Mouse (Mus musculus): ENCODE data around the gene Haao. TPM values are rescaled to one million over a fixed set of nuclear protein-coding genes. Genes with fewer than 3 reads are reported as not detected.

Gene Haao
- polyA plus RNA-seq, 1 experiment from 2014 or later = 1.2 TPM

DNA sequence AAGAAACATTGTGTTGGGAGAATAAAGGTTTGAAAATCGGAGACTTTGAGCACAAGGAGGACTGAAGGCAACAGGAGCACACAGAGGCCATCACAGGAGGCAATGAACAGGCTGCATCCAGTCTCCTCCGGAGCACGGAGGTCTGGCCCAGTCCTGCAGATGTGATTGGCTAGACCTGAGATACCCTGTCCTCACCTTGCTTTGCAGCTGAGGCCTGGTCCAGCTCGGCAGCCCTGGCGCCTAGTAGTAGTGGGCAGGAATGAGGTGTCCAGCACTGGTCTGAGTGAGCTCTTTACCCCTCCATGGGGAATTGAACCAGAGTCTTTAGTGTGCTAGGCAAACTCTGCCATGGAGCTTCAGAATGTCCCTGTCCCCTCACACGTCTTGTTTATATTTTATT lies 663 bp downstream of the Haao start:
- Histone ChIP-seq H3K4me3 (replicated peaks) (no peak overlapping the region), H3K27me3 (replicated peaks) (no peaks in the 10 kb centered on the region), H3K4me1 (replicated peaks) (peaks cover 12% of the 10 kb centered on the region), H3K4me2 (replicated peaks) (no peak overlapping the region), H3K27ac (no peak overlapping the region), H3K9me3 (no peaks in the 10 kb centered on the region), H3K36me3 (no peaks in the 10 kb centered on the region), H3K9ac (no peak overlapping the region)
- WGBS = 79% methylated on average over 6 of the region's 6 CpGs
- no peak for ATAC-seq

DNA sequence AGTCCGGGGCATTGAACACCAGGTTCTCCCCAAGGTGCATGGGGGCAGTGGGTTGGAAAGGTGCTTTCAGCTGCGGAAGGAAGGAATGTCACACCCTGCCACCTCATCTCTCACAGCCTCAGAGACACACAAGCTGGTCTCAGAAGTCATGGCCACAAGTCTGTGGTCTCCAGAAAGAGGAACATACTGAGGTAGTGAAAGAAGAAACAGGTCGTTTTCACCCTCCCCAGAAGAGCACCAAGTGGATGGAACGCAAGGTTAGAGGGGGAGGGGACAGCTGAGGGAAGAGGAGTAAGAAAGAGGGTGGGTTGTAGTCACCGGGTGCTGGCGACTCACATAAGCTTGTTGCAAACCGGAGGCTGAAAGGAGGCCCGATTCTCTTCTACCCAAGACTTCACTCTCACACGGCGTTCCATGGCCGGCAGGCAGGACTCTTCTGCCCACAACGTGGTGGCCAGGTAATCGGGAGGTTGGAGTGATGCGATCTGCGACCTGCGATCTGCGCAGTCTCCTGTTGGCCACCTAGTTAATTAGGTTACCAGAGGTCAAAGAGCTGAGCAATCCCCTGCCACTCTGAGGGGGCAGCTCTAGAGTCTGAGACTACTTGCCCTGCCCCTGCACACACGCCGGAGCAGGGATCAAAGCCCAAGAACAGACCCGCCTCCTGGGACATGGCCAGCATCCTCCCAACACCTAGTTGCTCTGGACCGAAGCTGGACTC lies 1.3 kb downstream of the Haao start:
- no peaks in the 10 kb centered on the region for H3K27me3 ChIP-seq (replicated peaks)
- no peak overlapping the region for H3K27ac ChIP-seq
- no peak for ATAC-seq
- H3K4me2 ChIP-seq (replicated peaks) = no peak overlapping the region
- H3K4me3 ChIP-seq (replicated peaks) = no peak overlapping the region
- H3K9ac ChIP-seq = no peak overlapping the region
- H3K9me3 ChIP-seq = no peaks in the 10 kb centered on the region
- H3K4me1 ChIP-seq (replicated peaks) = peaks cover 12% of the 10 kb centered on the region
- H3K36me3 ChIP-seq = no peaks in the 10 kb centered on the region
- 78% methylated on average over 21 of the region's 21 CpGs for WGBS

DNA sequence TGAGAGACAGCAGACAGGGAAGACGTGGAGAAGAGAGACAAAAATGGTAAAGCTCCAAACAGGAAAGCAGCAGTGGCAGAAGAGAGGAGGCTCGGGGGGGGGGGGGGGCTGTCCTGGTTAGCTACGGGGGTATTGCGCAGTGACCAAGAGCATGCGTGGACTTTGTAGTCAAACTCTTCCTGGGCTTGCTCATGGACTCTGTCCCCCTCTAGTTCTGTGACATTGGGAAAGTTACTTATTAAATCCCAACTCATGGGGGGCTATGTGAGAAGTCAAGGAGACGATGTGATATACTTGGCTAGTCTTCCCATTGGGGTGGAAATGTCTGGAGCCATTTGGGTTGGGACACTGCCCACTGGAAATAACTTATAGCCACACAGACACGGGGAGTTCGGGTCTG lies 2.2 kb downstream of the Haao start:
- H3K27me3 ChIP-seq (replicated peaks) = no peaks in the 10 kb centered on the region
- WGBS = 60% methylated on average over 8 of the region's 8 CpGs
- ATAC-seq = no peak
- no peak overlapping the region for H3K27ac ChIP-seq
- H3K9me3 ChIP-seq = no peaks in the 10 kb centered on the region
- no peaks in the 10 kb centered on the region for H3K36me3 ChIP-seq
- no peak overlapping the region for H3K4me2 ChIP-seq (replicated peaks)
- H3K9ac ChIP-seq = no peak overlapping the region
- H3K4me1 ChIP-seq (replicated peaks) = peaks cover 12% of the 10 kb centered on the region
- H3K4me3 ChIP-seq (replicated peaks) = no peak overlapping the region

DNA sequence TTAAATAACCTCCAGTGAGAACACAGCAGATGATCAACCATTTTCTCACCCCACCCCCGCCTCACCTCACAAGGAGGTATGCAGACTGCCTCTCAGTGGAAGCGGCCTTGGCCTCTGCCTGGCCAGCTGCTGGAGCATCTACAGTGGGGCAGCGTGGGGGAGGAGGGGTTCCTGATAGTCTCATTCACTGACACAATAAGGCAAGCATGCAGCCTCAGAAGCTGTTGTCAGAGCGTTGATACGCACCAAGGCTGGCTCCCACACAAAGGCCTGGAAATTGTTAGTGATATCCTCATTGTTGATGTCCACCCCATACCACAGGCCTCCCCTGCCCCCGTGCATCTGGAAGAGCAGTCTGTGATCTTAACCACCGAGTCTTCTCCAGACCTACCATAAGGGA lies 4.0 kb downstream of the Haao start:
- WGBS = 56% methylated on average over 7 of the region's 7 CpGs
- Histone ChIP-seq H3K36me3 (no peaks in the 10 kb centered on the region), H3K9ac (no peak overlapping the region), H3K27ac (no peak overlapping the region), H3K9me3 (no peaks in the 10 kb centered on the region), H3K4me3 (replicated peaks) (no peak overlapping the region), H3K4me2 (replicated peaks) (no peak overlapping the region), H3K27me3 (replicated peaks) (no peaks in the 10 kb centered on the region), H3K4me1 (replicated peaks) (peaks cover 9% of the 10 kb centered on the region)
- no peak for ATAC-seq

DNA sequence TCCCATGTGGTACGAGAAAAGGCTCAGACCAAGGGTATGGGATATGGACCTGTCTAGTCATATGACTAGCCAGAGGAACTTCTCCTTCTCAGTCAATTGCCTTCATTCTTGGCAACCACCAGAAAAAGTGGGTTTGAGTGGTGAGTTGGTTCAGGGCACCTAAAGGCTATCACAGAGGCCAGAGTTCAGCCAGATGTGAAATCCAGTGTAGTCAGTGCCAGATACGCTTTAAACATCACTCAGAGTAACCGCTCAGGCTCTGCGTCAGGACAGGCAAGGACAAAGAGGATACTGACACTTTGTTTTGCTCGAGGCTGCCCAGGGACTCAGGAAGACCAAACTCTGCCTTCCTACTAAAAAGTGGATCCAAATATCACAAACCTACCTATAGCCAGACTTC lies 6.8 kb downstream of the Haao start:
- no peak overlapping the region for H3K27ac ChIP-seq
- H3K4me3 ChIP-seq (replicated peaks) = no peak overlapping the region
- H3K9ac ChIP-seq = no peak overlapping the region
- WGBS = 83% methylated on average over 5 of the region's 5 CpGs
- H3K9me3 ChIP-seq = no peaks in the 10 kb centered on the region
- no peaks in the 10 kb centered on the region; the same call in 1 of the 2 replicates for H3K4me1 ChIP-seq (replicated peaks)
- H3K4me2 ChIP-seq (replicated peaks) = no peak overlapping the region
- no peaks in the 10 kb centered on the region for H3K27me3 ChIP-seq (replicated peaks)
- no peaks in the 10 kb centered on the region for H3K36me3 ChIP-seq
- ATAC-seq = no peak

DNA sequence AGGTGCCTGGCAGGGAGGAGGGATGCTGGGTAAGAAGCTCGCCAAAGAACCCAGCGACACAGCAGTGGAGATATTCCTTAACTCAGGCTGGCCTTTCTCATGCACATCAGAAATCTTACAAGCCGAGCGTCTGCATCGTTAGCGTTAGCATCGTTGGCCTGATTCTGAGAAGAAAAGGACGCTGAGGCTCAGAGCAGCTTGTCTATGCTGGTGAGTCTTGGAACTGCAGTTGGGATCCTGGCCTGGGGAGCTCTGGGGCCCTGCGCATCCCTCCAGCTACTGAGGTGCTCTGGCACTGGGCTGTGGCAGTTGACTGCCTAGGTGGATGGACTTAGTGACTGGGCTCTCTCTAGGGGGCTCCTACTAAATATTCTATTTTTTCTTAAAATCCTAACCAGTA lies 8.6 kb downstream of the Haao start:
- H3K27ac ChIP-seq = no peak overlapping the region
- H3K4me3 ChIP-seq (replicated peaks) = no peak overlapping the region
- ATAC-seq = no peak
- H3K4me1 ChIP-seq (replicated peaks) = no peaks in the 10 kb centered on the region; the same call in 1 of the 2 replicates
- H3K9ac ChIP-seq = no peak overlapping the region
- no peaks in the 10 kb centered on the region for H3K27me3 ChIP-seq (replicated peaks)
- WGBS = 61% methylated on average over 9 of the region's 9 CpGs
- no peaks in the 10 kb centered on the region for H3K9me3 ChIP-seq
- no peaks in the 10 kb centered on the region for H3K36me3 ChIP-seq
- no peak overlapping the region for H3K4me2 ChIP-seq (replicated peaks)

DNA sequence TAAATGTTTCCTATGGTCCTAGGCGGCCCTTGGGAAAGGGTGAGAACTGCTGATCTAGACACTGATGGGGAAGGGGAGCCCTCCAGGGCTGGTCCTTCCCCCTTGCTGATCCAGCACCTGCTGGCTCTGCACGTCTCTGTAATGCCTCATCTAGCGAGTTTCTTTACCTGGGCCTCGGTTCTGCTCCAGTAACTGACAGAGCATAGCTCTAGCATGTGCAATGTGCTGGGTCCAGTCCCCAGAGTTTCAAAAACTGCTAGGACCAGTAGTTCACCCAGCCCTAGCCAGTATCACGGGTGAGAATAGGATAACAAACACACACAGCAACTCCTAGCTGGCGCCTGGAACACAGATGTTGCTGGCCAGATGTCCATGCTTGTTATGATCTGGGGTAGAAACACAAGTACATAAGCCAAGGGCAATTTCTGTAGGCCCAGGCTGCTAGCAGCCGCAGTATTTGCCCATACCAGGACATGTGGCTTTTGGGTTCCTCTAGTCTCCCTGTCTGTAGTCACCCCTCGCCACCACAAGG lies 10.0 kb downstream of the Haao start:
- Histone ChIP-seq H3K27ac (no peak overlapping the region), H3K4me2 (replicated peaks) (no peak overlapping the region), H3K27me3 (replicated peaks) (no peaks in the 10 kb centered on the region), H3K36me3 (no peaks in the 10 kb centered on the region), H3K9me3 (no peaks in the 10 kb centered on the region), H3K4me1 (replicated peaks) (no peaks in the 10 kb centered on the region), H3K4me3 (replicated peaks) (no peak overlapping the region), H3K9ac (no peak overlapping the region)
- 70% methylated on average over 8 of the region's 8 CpGs for WGBS
- no peak for ATAC-seq

DNA sequence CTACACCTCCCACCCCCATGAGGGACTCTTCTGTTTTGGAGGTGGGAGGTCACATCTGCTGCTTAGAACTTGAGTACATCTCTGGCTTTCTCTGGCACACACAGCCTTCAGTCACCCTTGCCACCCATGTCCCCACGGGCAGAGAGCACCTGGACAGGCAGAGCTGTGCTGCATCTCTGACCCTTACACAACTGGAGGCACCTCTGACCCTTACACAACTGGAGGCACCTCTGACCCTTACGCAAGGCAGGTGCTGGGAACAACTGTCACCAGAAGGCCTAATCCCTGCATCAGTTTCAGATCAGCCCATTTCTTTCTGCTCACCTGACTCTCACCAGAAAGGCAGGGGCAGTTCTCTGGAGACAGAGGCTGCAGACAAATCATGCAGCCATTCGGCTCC lies 11.7 kb downstream of the Haao start:
- Histone ChIP-seq H3K9me3 (no peaks in the 10 kb centered on the region), H3K4me1 (replicated peaks) (no peaks in the 10 kb centered on the region), H3K4me3 (replicated peaks) (no peak overlapping the region), H3K9ac (no peak overlapping the region), H3K4me2 (replicated peaks) (no peak overlapping the region), H3K27me3 (replicated peaks) (no peaks in the 10 kb centered on the region), H3K27ac (no peak overlapping the region), H3K36me3 (no peaks in the 10 kb centered on the region)
- no peak for ATAC-seq
- WGBS = 70% methylated on average over 3 of the region's 3 CpGs

DNA sequence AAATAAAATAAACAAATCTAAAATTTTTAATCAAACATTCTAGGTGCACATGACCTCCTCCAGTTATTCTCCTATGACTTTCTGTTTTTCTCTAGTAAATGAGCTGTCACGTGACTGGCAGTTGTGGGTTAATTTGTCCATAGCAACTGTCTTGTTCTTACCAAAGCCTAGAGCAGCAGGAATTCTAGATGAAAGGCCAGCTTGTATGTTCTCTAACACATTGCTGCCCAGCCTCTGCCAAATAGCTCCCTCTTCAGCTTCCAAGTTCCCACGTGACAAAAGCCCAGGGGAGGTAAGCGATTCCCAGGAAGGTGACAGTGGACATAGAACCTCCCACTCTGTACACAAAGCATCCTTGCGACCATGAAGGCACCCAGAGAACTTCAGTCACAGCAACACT lies 13.6 kb downstream of the Haao start:
- 58% methylated on average over 4 of the region's 4 CpGs for WGBS
- Histone ChIP-seq H3K4me2 (replicated peaks) (no peak overlapping the region), H3K9ac (no peak overlapping the region), H3K27ac (no peak overlapping the region), H3K9me3 (no peaks in the 10 kb centered on the region), H3K36me3 (no peaks in the 10 kb centered on the region), H3K4me3 (replicated peaks) (no peak overlapping the region), H3K4me1 (replicated peaks) (no peaks in the 10 kb centered on the region), H3K27me3 (replicated peaks) (no peaks in the 10 kb centered on the region)
- no peak for ATAC-seq

DNA sequence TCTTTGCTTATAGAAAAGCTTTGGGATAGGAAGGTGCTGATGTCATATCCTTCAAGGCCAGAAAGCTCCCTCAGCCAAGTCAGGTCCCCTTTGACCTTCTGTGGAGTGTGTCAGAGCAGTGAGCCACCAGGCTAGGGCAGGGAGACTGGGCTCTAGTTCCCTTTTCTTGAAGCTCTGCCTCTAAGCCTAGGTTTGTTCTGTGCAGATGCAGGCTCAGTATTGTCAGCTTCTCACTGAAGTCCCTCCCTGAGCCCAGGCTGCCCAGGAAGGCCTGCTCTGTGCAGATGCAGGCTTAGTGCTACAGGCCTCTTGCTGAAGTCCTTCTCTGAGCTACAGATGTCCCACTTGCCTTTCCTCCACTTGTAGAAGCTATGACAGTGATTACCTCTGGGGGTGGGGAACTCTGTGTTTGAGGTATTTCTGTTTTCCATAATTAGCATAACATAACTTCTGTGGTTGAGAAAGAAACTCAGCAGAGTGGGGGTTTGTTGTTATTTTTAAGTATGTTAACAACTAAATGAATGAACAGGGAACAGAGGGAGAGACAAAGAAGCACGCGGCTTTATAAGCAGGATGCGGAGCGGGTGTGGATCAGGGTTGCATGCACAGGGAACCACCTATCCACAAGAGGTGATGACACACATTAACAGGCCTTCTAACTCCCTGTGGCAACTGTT lies 17.0 kb downstream of the Haao start:
- WGBS = 90% methylated on average over 4 of the region's 4 CpGs
- H3K27me3 ChIP-seq (replicated peaks) = no peaks in the 10 kb centered on the region
- H3K9ac ChIP-seq = no peak overlapping the region
- H3K9me3 ChIP-seq = no peaks in the 10 kb centered on the region
- no peaks in the 10 kb centered on the region for H3K4me1 ChIP-seq (replicated peaks)
- H3K4me2 ChIP-seq (replicated peaks) = no peak overlapping the region
- H3K4me3 ChIP-seq (replicated peaks) = no peak overlapping the region
- H3K36me3 ChIP-seq = no peaks in the 10 kb centered on the region
- ATAC-seq = no peak
- H3K27ac ChIP-seq = no peak overlapping the region

DNA sequence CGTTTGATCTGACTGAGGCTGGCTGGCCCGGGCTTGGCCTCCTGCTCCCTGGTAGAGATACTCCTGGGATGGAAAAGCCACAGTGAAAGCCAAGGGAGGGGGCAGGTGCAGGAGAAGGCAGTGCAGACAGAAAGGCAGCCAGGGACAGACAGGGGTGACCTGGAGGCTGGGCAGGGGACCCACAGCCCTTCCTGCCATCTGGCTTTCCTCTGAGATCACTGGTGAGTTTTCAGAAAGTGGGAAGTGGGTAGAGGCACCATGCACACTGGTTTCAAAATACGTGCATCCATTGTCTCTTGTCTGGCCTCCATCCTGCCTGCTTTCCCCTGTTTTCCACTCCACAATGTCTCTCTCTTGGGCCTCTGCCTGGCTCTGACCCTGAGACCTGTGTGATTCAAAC lies 18.4 kb downstream of the Haao start:
- no peak for ATAC-seq
- Histone ChIP-seq H3K4me2 (replicated peaks) (no peak overlapping the region), H3K9ac (no peak overlapping the region), H3K27me3 (replicated peaks) (no peaks in the 10 kb centered on the region), H3K4me3 (replicated peaks) (no peak overlapping the region), H3K27ac (no peak overlapping the region), H3K9me3 (no peaks in the 10 kb centered on the region), H3K4me1 (replicated peaks) (no peaks in the 10 kb centered on the region), H3K36me3 (no peaks in the 10 kb centered on the region)
- WGBS = 61% methylated on average over 3 of the region's 3 CpGs

DNA sequence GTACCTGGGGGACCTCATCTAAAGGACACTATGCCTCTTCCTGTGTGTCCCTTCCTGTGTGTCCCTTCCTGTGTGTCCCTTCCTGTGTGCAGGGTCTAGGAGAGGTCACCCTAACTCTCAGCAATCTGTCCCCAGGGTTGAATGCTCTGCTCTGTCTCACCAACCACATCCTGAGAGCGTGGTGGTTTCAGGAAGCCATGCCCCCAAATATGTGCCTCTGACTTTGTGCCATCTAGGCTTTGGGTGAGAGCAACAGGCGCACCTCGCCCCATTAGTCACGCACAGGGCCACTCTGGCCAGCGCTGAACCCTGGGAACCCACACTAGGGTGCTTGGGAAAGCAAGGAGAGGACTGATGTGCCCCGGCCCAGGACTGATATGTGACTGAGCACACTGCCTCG lies 23.9 kb downstream of the Haao start:
- no peak overlapping the region for H3K9ac ChIP-seq
- 86% methylated on average over 7 of the region's 7 CpGs for WGBS
- H3K27me3 ChIP-seq (replicated peaks) = no peaks in the 10 kb centered on the region
- no peak overlapping the region for H3K4me2 ChIP-seq (replicated peaks)
- H3K4me1 ChIP-seq (replicated peaks) = no peaks in the 10 kb centered on the region
- no peak overlapping the region for H3K27ac ChIP-seq
- H3K9me3 ChIP-seq = no peaks in the 10 kb centered on the region
- no peak overlapping the region for H3K4me3 ChIP-seq (replicated peaks)
- ATAC-seq = no peak
- no peaks in the 10 kb centered on the region for H3K36me3 ChIP-seq

DNA sequence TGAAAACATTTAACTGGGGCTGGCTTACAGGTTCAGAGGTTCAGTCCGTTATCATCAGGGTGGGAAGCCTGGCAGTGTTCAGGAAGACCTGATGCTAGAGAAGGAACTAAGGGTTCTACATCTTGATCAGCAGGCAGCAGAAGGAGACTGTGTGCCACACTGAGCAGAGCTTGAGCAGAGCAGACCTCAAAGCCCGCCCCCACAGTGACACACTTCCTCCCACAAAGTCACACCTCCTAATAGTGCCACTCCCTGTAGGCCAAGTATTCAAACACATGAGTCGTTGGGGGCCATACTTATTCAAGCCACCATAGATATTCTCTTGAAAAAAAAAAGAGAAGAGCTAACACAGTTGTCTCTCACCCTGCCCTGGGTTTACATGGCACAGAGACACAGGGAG lies 25.9 kb downstream of the Haao start:
- no peak for ATAC-seq
- Histone ChIP-seq H3K9ac (no peak overlapping the region), H3K36me3 (no peaks in the 10 kb centered on the region), H3K27ac (no peak overlapping the region), H3K4me2 (replicated peaks) (no peak overlapping the region), H3K4me3 (replicated peaks) (no peak overlapping the region), H3K27me3 (replicated peaks) (no peaks in the 10 kb centered on the region), H3K9me3 (no peaks in the 10 kb centered on the region), H3K4me1 (replicated peaks) (no peaks in the 10 kb centered on the region)
- 94% methylated on average over 3 of the region's 3 CpGs for WGBS

Data from intestine, embryonic 15.5 days (tissue).